Mouse (Mus musculus) c-Kit-negative CD71-positive TER-119-positive erythroid progenitor cells, embryonic 14.5 days (primary cell): ENCODE measurements around the gene Neil1.

Source experiments
- DNase-seq: peaks from one replicate; pipeline ENCODE4 v3.0.0-alpha.2; 2013; ENCODE audit warnings: low read depth, low spot score

Neil1 gene

DNA sequence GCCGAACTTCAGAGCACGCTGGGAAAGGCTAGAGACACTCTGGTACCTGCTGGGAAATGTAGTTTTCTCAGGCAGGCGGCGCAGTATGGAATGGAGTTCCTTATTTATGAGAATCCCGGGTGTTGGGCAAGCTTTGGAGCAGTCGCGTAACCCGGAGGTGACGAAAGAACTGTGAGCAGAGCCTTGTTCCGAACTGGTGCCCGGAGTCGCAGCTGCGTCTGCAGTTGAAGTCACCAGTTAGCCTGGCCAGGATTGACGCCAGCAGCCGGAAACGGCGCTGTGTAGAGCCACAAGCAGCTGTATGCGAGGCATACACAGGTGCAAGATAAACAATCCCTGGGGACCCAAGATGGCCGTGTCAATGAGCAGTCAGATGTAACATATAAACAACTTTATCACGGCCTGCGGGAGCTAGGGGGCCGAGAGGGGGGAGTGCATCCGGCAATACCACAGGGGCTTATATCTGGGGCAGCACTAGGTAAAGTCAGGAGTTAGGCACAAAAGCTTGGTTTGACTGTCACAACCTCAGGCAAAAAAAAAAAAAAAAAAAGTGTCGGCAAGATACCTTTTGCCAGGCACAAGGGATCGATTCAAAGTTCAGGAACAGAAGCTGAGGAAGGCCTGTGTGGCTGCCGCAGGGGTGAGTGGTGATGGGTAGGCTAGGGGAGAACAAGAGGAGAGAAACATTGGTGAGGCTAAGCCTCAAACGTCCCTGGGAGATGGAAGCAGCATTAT is at the start of gene Neil1:
Gene Neil1 (minus strand): TSS at position 162 of the 735 bp plus-strand sequence.
- DNase-seq: no peak

DNA sequence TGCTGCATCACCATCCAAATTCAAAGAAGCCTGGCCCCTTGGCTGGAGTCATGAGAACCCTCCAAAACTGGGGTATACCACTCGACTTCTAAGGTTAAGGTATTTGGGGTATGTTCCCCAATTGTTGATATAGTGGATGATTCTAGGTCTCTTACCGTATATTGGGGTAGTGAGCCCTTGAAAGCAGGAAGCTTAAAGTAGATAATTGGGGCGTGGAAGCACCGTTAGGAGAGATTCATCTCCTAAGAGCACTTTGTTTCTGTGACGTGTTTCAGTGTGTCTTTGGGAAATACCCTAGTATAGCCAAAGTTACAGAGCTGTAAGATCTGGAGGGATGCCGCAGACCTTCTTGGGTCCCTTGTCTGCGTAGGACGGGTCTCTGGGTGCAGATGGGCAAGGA is 49.3 kb upstream of the Neil1 start:
- DNase-seq: no peak

DNA sequence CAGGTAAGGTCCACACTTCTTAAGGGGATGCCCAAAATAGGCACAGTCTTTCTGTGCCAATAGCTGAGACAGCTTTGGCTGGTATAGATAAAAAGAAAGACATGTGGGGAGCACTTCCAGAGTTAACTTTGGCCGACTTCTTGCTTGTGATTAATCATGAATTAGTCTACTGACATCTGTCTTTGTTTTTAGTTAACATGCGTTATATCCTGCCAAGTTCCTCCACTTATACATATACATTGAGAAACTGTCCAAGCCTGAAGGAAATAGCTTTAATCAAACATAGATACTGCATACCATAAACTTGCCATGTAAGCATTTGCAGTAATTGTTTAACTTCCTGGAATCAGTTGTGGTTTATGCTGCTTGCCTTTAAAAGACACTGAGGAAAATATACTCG is 48.6 kb upstream of the Neil1 start:
- no peak for DNase-seq

DNA sequence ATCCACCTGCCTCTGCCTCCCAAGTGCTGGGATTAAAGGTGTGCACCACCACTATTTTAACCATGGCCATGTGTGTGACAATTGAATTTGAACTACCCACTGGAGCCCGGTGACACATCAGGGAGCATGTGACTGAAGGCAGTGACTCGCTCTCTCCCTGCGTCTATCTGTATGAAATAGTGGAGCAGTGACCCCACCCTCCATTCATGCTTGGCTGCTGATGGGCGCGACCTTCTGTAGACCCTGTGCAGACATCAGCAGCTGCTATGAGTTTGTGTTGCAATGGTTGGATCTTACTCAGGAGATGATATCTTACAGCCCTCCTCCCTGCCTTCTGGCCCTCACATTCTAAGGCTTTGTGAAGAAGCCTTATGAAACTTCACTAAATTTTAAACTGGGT is 20.3 kb upstream of the Neil1 start:
- no peak for DNase-seq

DNA sequence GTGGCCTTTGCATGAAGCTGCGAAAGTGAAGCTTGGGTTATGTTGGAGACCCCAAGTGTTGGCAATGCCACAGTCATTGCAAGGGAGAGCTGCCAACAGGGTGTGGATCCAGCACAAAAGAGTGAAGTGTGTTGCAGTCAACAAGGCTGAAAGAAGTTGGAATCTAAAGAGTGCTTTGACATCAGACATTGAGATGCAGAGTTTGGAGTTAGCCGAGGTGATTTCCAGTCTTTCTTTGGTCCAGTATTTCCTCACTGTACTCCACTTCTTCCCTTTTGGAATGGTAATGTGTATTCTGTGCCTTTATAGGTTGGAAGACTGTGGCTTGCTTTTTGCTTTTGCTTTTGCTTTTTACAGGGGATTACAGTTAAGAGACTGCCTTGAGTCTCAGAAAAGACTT is 18.1 kb upstream of the Neil1 start:
- DNase-seq: no peak

DNA sequence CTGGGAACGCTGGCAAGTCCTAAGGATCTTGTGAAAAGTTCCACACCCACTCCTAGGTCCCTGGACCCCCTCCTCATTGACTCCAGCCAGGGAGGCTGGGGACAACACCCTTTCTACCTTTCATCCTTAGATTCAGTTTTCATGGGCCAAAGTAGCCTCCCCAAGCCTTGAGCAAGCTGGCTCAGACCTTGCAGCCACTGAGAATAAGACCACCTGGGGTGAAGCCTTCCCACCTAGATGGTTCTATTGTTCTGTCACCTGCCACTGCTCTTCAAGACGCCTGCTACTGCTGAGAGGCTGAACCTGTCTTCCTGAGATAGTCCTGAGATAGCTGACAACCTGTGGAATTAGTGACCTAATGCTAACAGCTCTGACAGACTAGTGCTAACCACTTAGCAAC is 15.0 kb upstream of the Neil1 start:
- no peak for DNase-seq

DNA sequence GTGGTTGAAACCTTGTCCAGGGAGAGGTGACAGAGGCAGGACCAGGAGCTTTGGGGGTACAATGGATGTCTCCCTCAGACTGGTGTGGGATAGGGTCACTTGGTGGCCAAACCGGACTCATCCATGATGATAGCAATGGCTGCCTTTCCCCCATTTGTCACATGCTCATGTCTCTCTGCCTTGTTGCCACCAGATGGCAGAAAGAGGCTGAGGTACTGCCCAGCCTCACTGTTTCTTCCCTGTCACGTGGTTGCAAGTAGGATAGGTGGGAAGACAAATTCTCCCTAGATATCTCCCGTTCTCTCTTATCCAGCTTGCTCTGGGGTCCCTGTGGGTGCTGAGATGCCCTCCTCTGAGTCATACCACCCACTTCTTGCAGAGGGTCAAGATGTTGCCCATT is 14.4 kb upstream of the Neil1 start:
- DNase-seq: no peak

DNA sequence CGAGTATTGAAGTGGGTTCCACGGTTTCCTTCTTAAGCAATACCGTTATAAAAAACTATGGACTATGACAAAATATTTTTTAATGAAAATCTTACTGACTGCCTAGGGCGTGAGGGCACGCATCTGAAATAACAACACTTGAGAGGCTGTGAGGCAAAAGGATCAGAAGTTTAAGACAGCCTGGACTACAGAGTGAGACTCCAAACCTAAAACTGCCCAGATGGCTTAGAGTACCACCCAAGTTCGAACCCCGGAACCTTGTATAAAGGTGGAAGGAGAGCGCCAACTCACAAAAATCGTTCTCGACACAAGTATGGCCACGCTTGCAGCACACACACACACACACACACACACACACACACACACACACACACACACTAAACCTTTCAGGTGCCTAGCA is 10.4 kb upstream of the Neil1 start:
- DNase-seq: no peak

DNA sequence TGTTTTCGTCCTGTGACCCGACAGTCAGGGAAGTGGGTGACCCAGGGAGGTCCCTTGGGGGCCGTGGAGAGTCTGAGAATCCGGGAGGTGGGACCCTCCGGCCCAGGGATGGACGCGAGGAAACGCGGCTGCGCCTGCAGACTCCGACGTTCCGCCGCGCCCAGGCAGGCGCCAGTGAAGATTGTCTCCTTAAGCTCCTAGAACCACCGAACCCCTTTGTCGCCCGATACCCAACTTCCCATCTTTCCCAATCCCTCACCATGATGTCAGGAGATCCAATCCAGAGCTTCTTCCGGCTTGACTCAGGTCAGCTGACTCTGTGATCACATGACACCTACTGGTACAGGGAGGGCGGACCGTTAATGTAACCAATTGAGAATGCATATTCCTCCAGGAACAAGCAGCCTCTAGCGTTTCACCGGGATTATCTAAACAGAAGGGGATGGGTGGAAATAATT is 9.9 kb upstream of the Neil1 start, which contains the start of gene Commd4:
Gene Commd4 (minus strand): TSS at position 319 of the 458 bp plus-strand sequence.
- peak; percentile 67 for DNase-seq

DNA sequence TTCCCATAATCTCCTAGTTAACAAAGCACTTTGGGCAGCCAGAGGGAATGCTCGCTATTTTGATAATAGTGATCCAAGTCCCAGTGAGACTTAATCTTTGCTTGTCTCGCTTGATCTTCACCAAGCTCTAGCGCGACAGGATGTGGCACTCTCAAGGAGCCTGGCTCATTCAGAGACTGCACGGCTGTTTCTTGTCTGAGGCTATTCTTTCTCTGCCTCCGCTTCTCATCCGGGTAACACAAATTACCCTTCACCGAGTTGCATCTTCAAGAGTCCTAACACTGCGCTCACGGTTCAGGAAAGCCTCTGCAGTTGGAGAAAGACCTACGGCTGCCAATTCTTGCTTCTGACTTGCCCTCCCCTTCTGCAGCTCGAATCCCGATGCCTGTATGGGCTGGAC is 9.4 kb upstream of the Neil1 start:
- no peak for DNase-seq

DNA sequence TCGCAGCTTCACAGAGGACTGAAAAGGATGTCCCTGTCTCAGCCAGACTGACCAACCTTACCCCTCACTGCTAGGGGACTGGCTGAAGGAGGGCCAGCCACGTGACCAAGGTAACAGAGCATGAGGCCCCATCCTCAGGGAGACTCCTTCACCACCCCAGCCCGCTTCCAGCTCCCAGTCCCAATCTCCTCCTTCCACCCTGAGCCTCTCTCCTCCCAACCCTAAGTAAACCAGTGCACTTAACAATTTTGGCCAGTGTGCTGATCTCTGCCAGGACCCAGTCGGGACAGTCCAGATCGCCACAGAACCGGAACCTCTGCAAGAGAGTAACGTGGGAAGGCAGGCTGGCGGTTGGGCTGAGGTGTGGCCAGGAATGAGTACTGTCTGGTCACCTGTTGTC is 8.7 kb upstream of the Neil1 start:
- DNase-seq: no peak

DNA sequence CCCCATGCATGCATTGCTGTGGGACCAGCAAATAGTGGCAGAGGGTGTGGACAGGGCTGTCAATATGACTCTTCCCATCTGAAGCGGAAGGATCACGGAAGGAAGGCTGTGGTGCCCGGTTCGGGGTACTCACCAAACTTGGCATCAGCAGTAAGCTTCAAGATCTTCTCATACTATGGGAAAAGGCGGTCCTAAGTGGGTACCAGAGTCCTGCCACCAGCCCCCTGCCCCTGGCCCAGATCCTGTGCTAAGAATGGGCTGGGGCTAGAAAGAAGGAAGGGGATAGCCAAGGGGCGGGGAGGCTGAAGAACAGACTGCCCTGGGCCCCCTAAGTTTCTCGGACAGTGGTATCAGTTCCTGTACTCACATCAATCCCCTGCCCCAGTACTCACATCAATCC is 8.3 kb upstream of the Neil1 start:
- no peak for DNase-seq

DNA sequence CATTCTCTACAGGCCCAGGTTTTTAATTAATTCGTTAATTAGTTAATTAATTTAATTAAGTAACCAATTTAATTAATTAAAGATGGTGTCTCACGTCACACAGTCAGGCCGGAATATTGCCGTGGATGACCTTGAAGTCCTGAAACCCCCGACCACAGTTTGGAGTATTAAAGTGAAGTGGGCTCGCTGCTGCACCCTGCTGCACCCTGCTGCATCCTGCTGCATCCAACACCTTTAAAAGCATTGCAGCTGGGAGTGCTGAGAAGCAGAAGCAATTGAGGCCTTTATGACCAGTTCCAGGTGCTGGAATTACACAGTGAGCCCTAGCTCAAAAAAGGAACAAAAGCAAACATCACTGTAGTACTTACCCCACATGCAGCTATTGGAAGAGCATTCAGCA is 4.2 kb upstream of the Neil1 start:
- DNase-seq: no peak

DNA sequence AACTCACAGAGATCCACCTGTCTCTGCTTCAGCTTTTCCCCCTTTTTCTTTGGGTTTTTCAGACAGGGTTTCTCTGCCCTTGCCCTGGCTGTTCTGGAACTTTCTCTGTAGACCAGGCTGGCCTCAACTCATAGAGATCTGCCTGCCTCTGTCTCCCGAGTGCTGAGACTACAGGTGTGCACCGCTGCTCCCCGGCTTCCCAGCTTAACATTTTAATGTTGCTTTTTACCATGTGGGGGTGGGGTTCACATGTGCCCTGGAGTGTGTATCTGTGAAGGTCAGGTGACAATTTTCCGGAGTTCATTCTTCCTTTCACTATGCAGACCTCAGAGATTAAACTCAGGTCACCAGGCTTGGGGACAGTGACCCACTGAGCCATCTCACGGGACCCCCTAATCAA is 2.1 kb upstream of the Neil1 start:
- DNase-seq: no peak

DNA sequence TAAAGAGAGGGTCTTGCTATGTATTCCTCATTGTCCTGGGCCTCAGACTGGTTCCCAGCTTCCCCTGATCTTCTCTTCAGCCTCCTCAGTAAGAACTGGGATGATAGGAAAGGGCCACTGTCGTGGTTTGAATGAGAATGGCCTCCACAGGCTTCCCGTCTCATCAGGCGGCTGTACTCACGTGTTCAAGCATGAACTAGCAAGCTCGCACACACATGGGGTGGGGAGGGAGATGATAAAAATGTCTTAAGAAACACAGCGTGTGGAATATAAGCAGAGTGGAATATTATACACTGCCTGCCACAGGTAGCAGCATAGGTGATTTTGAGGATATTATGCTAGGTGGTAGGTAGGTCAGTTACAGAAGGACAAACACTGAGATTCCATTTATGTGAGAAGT is 916 bp upstream of the Neil1 start:
- no peak for DNase-seq

DNA sequence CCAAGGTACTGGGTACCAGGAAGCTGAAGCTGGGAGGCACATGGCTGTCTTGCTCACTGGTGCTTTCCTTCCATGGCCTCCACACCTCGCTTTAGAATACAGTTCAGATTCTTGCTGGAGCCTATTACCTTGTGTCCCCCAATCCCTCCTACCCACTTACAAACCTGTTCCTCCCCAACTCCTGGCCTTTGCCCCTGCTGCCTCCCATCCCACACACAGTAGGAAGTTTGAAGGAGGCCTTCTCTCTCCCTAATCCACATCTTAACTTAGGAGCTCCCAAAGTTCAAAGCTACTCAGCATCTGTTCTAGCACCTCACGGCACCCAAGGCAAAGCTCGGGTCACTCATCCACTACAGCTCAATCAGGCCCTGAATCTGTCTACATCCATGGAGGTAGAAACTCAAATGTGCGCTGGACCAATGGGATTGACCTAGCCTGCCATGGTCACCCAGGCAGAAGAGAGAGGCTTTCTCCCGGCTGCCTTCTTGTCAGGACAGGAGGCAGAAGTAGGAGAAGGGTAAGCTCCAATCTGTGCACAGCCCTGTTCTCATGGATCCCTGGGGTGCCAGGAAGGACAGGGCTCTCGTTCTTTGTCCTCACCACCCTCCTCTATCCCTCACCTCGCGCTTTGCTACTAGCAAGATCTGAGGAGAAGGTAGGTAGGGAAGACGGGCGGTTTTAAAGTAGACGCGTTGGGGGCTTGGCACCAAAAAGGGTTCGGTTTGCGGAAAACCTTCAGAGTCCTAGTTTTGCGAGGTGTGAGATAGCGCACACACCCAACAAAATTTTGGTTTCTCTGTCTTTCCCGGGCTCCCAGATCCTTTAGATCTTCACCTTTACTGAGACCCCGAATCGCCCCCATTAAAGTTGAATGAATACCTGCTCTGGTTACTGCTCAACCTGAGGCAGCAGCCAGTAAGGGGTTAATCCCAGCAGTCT is 631 bp downstream of the Neil1 start:
- no peak for DNase-seq

DNA sequence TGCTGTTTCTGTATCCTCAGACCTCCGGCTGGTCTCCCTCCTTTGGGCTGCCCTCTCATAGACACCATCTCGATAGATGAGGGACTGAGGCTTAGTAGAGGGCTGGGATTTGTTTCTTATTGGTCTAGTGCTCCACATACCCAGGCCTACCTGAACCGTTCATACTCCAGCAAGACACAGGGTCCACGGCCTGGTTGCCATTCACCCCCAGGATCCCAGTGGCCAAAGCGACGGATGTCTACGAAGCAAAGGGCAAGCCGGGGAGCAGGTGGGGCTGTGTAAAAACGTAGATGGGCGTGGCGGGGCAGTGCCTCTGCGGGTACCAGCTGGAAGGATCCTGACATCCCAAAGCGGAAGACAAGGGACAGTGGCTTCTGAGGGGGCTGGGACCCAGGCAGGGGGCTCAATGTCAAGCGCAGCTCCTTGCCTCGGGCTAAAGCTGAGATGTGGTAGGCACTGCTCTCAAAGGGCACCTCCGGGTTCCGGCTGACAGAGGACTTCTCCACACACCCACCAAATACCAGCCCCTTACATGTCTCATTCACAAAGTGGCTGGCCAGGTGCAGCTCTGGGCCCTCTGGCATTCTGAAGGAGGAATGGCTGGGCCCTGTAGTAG is 1.5 kb downstream of the Neil1 start:
- no peak for DNase-seq

DNA sequence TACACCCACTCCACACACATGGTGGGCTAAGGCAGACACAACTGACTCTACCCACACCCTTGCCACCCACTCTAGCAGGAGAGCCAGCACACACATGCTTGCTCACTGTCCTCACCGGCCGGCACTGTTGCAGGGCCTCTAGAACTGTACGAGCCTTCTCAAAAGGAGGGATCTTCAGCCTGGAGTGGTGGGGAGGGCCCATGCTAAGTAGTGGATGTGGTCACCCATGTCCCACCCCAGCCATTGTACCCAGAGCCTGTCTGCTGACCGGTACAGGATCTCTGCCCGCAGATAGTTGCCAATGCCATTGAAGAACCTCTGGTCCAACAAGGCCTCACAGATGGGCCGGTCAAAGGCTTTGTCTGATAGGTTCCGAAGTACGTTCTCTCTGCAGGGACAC is 3.3 kb downstream of the Neil1 start:
- DNase-seq: no peak

DNA sequence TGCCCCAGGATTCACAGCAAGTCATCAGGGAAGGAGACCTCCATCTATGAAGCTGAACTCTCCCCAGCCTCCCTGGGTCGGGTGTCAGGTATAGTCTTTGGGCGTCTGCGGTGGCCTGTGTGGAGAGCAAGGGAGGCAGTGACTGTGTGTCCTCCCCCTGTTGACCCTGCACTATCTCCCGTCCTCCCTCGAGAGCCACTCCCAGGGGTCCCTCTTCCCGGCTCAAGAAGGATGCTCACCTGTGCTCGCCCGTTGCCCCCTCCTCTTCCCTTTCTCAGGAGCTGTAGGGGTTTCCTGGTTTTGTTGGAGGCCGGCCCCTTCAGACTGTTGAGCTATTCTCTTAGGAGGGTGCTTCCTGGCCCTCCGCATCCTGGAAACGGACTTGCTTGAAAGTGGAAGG is 4.9 kb downstream of the Neil1 start:
- DNase-seq: no peak

DNA sequence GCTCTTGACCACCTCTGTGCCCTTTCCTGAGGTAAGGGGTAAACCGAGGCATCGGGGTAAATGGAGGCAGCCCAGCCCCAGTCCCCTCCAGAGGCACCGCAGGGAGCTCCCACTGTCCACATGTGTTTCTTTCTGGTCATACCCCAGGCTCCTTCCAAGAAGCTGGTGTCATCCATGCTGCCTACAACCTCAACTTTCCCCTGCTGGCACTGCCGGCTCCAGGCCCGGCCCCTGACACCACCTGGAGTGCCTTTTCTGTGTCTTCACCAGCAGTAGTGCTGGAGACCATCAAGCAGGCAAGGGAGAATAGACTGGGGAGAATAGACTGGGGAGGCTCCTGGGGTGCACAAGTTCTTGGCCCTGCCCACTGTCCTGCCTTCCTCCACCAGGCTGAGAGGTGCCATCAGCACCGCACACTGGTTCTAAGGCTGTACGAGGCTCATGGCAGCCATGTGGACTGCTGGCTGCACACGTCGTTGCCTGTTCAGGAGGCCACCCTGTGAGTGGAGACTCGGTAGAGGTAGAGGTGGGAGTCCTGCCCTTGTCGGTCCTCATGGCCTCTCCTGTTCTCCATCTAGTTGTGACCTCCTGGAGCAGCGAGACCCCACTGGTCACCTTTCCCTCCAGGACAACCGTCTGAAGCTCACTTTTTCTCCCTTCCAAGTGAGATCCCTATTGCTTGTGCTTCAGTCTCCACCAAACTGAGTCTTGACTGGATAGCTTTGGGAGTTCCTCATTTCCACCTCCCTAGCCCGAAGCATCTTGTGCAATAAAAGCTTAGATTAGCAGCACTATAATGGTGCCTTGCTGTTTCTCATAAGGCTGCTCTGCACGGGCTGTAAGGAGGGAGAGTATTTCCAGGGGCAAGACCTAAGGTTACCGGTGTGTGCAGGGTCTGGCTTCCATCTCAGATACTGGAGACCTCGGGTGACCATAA is 6.4 kb downstream of the Neil1 start:
- DNase-seq: no peak

DNA sequence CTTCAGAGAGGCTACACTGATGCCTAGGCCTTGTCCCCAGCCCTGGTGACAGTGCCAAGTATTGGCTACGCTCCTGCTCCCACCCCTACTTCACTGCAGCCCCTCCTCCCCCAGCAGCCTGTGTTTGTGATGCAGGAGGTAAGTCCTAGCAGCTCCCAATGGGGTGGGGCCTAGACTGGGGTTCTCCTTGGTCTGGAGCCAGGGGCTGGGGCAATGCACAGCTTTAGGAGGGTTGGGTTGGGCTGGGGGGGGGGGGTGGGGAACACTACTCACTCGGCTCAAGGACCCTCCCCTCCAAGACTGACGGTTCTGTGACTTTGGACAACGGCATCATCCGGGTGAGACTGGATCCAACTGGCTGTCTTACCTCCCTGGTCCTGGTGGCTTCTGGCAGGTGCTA is 8.5 kb downstream of the Neil1 start:
- no peak for DNase-seq
